Mouse (Mus musculus): ENCODE results near the gene 2810408A11Rik. TPM values are rescaled to one million over a fixed set of nuclear protein-coding genes. Genes with fewer than 3 reads are reported as not detected.

The 2810408A11Rik gene
- total RNA-seq, 4 experiments from 2014 or later: 0.23 to 2.4 (median 0.71) TPM

Small RNAs within 50 kb of the gene (microRNA-seq; reads per million reads assigned to microRNA genes)
- gene Mir6924: 0 reads per million in 2 experiments

Other genes starting within 250 kb of the 2810408A11Rik start
- gene Sox15, start 245.7 kb downstream of the 2810408A11Rik start, total RNA-seq (2022): not detected
- 100 to 1,000 TPM; 107 to 123 (median 113) TPM for gene Mpdu1, start 238.3 kb downstream of the 2810408A11Rik start, total RNA-seq (2022)
- 10 to 100 TPM; 17.9 to 43.8 (median 30.0) TPM for gene Cd68, start 234.8 kb downstream of the 2810408A11Rik start, total RNA-seq (2022)
- 100 to 1,000 TPM; 500 to 614 (median 555) TPM for gene Eif4a1, start 228.6 kb downstream of the 2810408A11Rik start, total RNA-seq (2022)
- gene Senp3, start 218.9 kb downstream of the 2810408A11Rik start, total RNA-seq (2022): 10 to 100 TPM; 72.5 to 92.1 (median 85.0) TPM
- 1 to 10 TPM; 2.5 to 7.3 (median 4.5) TPM for gene Tnfsf13, start 215.2 kb downstream of the 2810408A11Rik start, total RNA-seq (2022)
- gene Tnfsf12, start 205.1 kb downstream of the 2810408A11Rik start, total RNA-seq (2022): 10 to 100 TPM; 24.1 to 47.6 (median 36.3) TPM
- gene Tnfsfm13, start 204.9 kb downstream of the 2810408A11Rik start, total RNA-seq (2022): 1 to 10 TPM; 3.4 to 8.4 (median 7.9) TPM
- gene Polr2a, start 142.3 kb downstream of the 2810408A11Rik start, total RNA-seq (2022): 100 to 1,000 TPM in 2 of 4 experiments, 10 to 100 TPM in 2; 85.2 to 125 (median 101) TPM
- gene Slc35g3, start 139.0 kb downstream of the 2810408A11Rik start, total RNA-seq (2022): not detected
- 100 to 1,000 TPM in 2 of 4 experiments, 10 to 100 TPM in 2; 73.0 to 121 (median 97.6) TPM for gene Zbtb4, start 135.1 kb downstream of the 2810408A11Rik start, total RNA-seq (2022)
- gene Chrnb1, start 105.0 kb downstream of the 2810408A11Rik start, total RNA-seq (2022): 1 to 10 TPM; 1.5 to 8.1 (median 5.0) TPM
- 10 to 100 TPM in 2 of 4 experiments, 1 to 10 TPM in 2; 2.5 to 32.7 (median 16.9) TPM for gene Fgf11, start 99.1 kb downstream of the 2810408A11Rik start, total RNA-seq (2022)
- 1 to 10 TPM in 1 of 4 experiments, under 1 TPM in 3; 0.45 to 1.1 (median 0.72) TPM for gene Tmem102, start 95.4 kb downstream of the 2810408A11Rik start, total RNA-seq (2022)
- gene Gm39566, start 85.7 kb downstream of the 2810408A11Rik start, total RNA-seq (2022): not detected
- not detected for gene Spem2, start 82.5 kb downstream of the 2810408A11Rik start, total RNA-seq (2022)
- under 1 TPM in 1 of 4 experiments, not detected in 3; 0.38 TPM for gene Spem1, start 78.8 kb downstream of the 2810408A11Rik start, total RNA-seq (2022)
- 10 to 100 TPM; 22.2 to 48.7 (median 35.8) TPM for gene Nlgn2, start 63.2 kb downstream of the 2810408A11Rik start, total RNA-seq (2022)
- 100 to 1,000 TPM; 122 to 164 (median 149) TPM for gene Tmem256, start 62.5 kb downstream of the 2810408A11Rik start, total RNA-seq (2022)
- gene Plscr3, start 54.6 kb downstream of the 2810408A11Rik start, total RNA-seq (2022): 10 to 100 TPM; 40.2 to 69.1 (median 62.1) TPM
- under 1 TPM in 2 of 4 experiments, not detected in 2; 0.11 to 0.20 TPM for gene Tnk1, start 42.3 kb downstream of the 2810408A11Rik start, total RNA-seq (2022)
- gene Tmem95, start 23.0 kb downstream of the 2810408A11Rik start, total RNA-seq (2022): not detected
- 1 to 10 TPM; 4.3 to 6.2 (median 5.5) TPM for gene Kctd11, start 19.6 kb downstream of the 2810408A11Rik start, total RNA-seq (2022)
- 1 to 10 TPM in 2 of 4 experiments, under 1 TPM in 2; 0.31 to 1.9 (median 0.86) TPM for gene Acap1, start 5.4 kb downstream of the 2810408A11Rik start, total RNA-seq (2022)
- gene Neurl4, start 85 bp upstream of the 2810408A11Rik start, total RNA-seq (2022): 10 to 100 TPM; 36.4 to 71.4 (median 51.5) TPM
- 10 to 100 TPM; 44.0 to 72.7 (median 52.0) TPM for gene Gps2, start 12.9 kb upstream of the 2810408A11Rik start, total RNA-seq (2022)
- 100 to 1,000 TPM; 468 to 561 (median 519) TPM for gene Eif5a, start 21.0 kb upstream of the 2810408A11Rik start, total RNA-seq (2022)
- gene Ybx2, start 34.8 kb upstream of the 2810408A11Rik start, total RNA-seq (2022): 10 to 100 TPM in 3 of 4 experiments, 1 to 10 TPM in 1; 6.3 to 13.9 (median 11.8) TPM
- gene Slc2a4, start 47.2 kb upstream of the 2810408A11Rik start, total RNA-seq (2022): 10 to 100 TPM; 36.5 to 90.1 (median 50.0) TPM
- under 1 TPM in 1 of 4 experiments, not detected in 3; 0.55 TPM for gene Cldn7, start 63.8 kb upstream of the 2810408A11Rik start, total RNA-seq (2022)
- 100 to 1,000 TPM; 109 to 125 (median 120) TPM for gene Ctdnep1, start 80.2 kb upstream of the 2810408A11Rik start, total RNA-seq (2022)
- gene Elp5, start 81.5 kb upstream of the 2810408A11Rik start, total RNA-seq (2022): 10 to 100 TPM; 56.9 to 87.4 (median 73.6) TPM
- 100 to 1,000 TPM; 369 to 430 (median 397) TPM for gene Gabarap, start 90.2 kb upstream of the 2810408A11Rik start, total RNA-seq (2022)
- gene Phf23, start 94.8 kb upstream of the 2810408A11Rik start, total RNA-seq (2022): 10 to 100 TPM; 55.7 to 61.0 (median 58.4) TPM
- 10 to 100 TPM; 13.4 to 27.1 (median 20.5) TPM for gene Dvl2, start 99.6 kb upstream of the 2810408A11Rik start, total RNA-seq (2022)
- 100 to 1,000 TPM; 323 to 415 (median 392) TPM for gene Acadvl, start 114.4 kb upstream of the 2810408A11Rik start, total RNA-seq (2022)
- 10 to 100 TPM; 25.7 to 65.4 (median 45.9) TPM for gene Dlg4, start 116.0 kb upstream of the 2810408A11Rik start, total RNA-seq (2022)
- under 1 TPM in 3 of 4 experiments, not detected in 1; 0.31 to 0.75 (median 0.38) TPM for gene Asgr1, start 153.1 kb upstream of the 2810408A11Rik start, total RNA-seq (2022)
- gene Asgr2, start 191.7 kb upstream of the 2810408A11Rik start, total RNA-seq (2022): 1 to 10 TPM in 2 of 4 experiments, under 1 TPM in 2; 0.62 to 2.9 (median 1.1) TPM
- gene Mgl2, start 229.3 kb upstream of the 2810408A11Rik start, total RNA-seq (2022): 1 to 10 TPM; 3.1 to 6.9 (median 4.2) TPM

Measured in adrenal gland, adult 8-10 months (tissue).